Mouse (Mus musculus) bone marrow macrophage, adult 2 months (primary cell): ENCODE measurements around the gene Harbi1.

Experiments used
- CTCF ChIP-seq: IDR thresholded peaks from 2 replicates; pipeline ENCODE4 v1.5.1; 2012; ENCODE audit warnings: low read depth, mild to moderate bottlenecking, low read length, moderate library complexity
- POLR2A ChIP-seq: IDR thresholded peaks from 2 replicates; pipeline ENCODE4 v1.6.1; 2012; ENCODE audit warnings: mild to moderate bottlenecking, low read depth, low read length, borderline replicate concordance

DNA sequence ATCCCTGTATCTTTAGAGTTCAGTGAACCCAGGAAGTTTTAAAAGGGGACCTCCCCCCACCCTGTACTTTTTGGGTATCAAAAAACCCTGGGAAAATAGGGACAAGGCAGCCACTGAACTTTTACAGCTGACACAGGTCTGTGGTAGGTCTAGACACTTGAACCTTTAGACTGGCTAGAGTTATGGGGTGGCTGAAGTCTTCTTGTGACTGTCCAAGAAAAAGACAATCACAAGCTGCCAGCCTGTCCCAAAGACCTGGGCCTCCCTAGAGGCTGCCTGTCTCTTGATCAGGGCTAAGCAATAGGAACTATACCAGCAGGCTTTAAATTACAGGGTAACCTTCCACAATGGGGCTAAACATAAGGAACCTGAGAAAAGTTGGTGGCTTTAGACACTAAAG is 33.7 kb upstream of the Harbi1 start:
- TF ChIP-seq POLR2A (no peak), CTCF (no peak)
